ENCODE assay signal across 10 mouse cellular contexts in the genomic region with DNA sequence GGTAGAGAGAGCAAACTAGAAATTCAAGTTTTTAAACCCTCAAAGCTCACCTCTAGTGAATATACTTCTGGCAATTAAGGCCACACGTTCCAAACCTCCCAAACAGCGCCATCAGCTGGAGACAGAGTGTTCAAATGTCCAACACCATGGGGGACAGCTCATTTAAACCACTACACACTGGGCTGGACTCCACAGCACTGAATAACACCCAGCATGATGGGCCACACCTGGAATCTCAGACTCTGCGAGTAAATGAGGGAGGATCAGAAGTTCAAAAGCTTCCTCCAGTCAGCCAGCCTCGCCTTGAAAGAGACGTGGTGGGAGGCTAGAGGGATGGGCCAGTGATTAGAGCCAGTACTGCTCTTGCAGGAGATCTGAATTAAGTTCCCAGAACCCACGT. TPM values are rescaled to one million over a fixed set of nuclear protein-coding genes. Genes with fewer than 3 reads are reported as not detected.
DNase-seq lines count a peak whose midpoint lies in the region; ATAC-seq and TF ChIP-seq lines count a peak whose summit lies in the region.
"Had no signal": no experiment of that assay in that cellular context is flagged by ENCODE, and none has a peak within 500 bp of the region (broad histone marks: within the 10 kb centered on the region; RNA-seq: fewer than 3 reads in every experiment).

A gene (minus strand): TSS at position 126 of the 400 bp plus-strand sequence.

- 0 out of 2 replicates have a peak, but pooled peaks cover 3% of the 10 kb centered on the region for H3K4me1 ChIP-seq in liver, adult 2 months (ENCODE audit: control insufficient read depth, insufficient read depth, low read length)
- H3K4me1 ChIP-seq in liver, embryonic 12.5 days = peaks cover 23% of the 10 kb centered on the region

- H3K79me2 ChIP-seq in liver, adult 2 months (ENCODE audit: control insufficient read depth, insufficient read depth, low read length) = no peaks in the 10 kb centered on the region

- ATAC-seq in liver, embryonic 12.5 days = no peak
- ATAC-seq in inflammation-experienced regulatory T-cells, adult 6 months = no peak

- H3K9ac ChIP-seq in liver, adult 2 months (ENCODE audit: low read depth, low read length) = no peak within 1 kb of the TSS
- no peak within 1 kb of the TSS for H3K9ac ChIP-seq in liver, embryonic 12.5 days
- H3K9ac ChIP-seq: limb, embryonic 13.5 days had no signal

- WGBS in liver, adult 2 months = 67% methylated on average over 6 of the region's 6 CpGs
- WGBS in liver, embryonic 12.5 days (ENCODE audit: insufficient replicate concordance) = 47% methylated on average over 6 of the region's 6 CpGs

- H3K4me2 ChIP-seq in liver, embryonic 12.5 days = no peak within 1 kb of the TSS
- H3K4me2 ChIP-seq: limb, embryonic 13.5 days had no signal

- H3K27ac ChIP-seq in liver, adult 2 months (replicated peaks; ENCODE audit: insufficient read depth, low read depth, low read length) = no peak within 1 kb of the TSS
- H3K27ac ChIP-seq in liver, embryonic 12.5 days = no peak within 1 kb of the TSS
- H3K27ac ChIP-seq: gastrocnemius, adult 2 months; limb, embryonic 13.5 days had no signal

- TF ChIP-seq CTCF in liver, adult 2 months (IDR thresholded peaks at IDR 0.05; ENCODE audit: low read depth, low read length) = no peak

- no peaks in the 10 kb centered on the region for H3K36me3 ChIP-seq in liver, adult 2 months (ENCODE audit: control insufficient read depth, insufficient read depth, low read length)
- no peaks in the 10 kb centered on the region for H3K36me3 ChIP-seq in liver, embryonic 12.5 days
- H3K36me3 ChIP-seq: limb, embryonic 13.5 days had no signal

- no peak within 1 kb of the TSS for H3K4me3 ChIP-seq in liver, adult 2 months (ENCODE audit: insufficient read depth, low read depth, low read length)
- no peak within 1 kb of the TSS for H3K4me3 ChIP-seq in liver, embryonic 12.5 days
- H3K4me3 ChIP-seq: gastrocnemius, adult 2 months; limb, embryonic 13.5 days had no signal

- TF ChIP-seq POLR2A in liver, adult 2 months (IDR thresholded peaks at IDR 0.05; ENCODE audit: extremely low read depth, insufficient read depth, low read length) = no peak

- no peaks in the 10 kb centered on the region for H3K27me3 ChIP-seq in liver, adult 2 months (ENCODE audit: control insufficient read depth, insufficient read depth, low read length)
- 0 out of 2 replicates have a peak, but pooled peaks cover 4% of the 10 kb centered on the region for H3K27me3 ChIP-seq in liver, embryonic 12.5 days (replicated peaks)
- H3K27me3 ChIP-seq: limb, embryonic 13.5 days had no signal

- no peaks in the 10 kb centered on the region for H3K9me3 ChIP-seq in liver, embryonic 12.5 days (replicated peaks)
- H3K9me3 ChIP-seq: limb, embryonic 13.5 days had no signal

- DNase-seq in liver, adult 2 months (ENCODE audit: extremely low read depth, low read depth, low spot score) = no peak
- DNase-seq in ES-CJ7 (ENCODE audit: low read depth, low spot score) = peak; percentile 72
- peak; percentile 84 for DNase-seq in ZHBTc4 (ENCODE audit: low read depth, low spot score)
- no peak for DNase-seq in layer of hippocampus, adult 8-10 months (ENCODE audit: low spot score in 2 of 2)
- DNase-seq in right cerebral cortex, adult 18-20 months = no peak
- no peak for DNase-seq in B cell, adult 2 months
- DNase-seq: gastrocnemius, adult 2 months had no signal

RNA-seq across cellular contexts. Expression of the gene that starts here (rescaled TPM):
- 23.6 and 40.2 TPM in 2 replicates for total RNA-seq in liver, adult 2 months (2014; rRNA removed)
- polyA plus RNA-seq in liver, adult 2 months (2012; rRNA removed) = 24.0 and 34.6 TPM in 2 replicates
- polyA plus RNA-seq in liver, embryonic 12.5 days (2016; fragmentation: Nextera tagmentation; extraction: Ambion mirVana) = 3.5 and 3.9 TPM in 2 replicates
- polyA plus RNA-seq in inflammation-experienced regulatory T-cells, adult 6 months (2017; shearing (Covaris generic)) = 10 to 100 TPM; 26.6 to 36.5 (median 34.4) TPM
- total RNA-seq in layer of hippocampus, adult 8-10 months (2022) = 1 to 10 TPM; 4.7 to 8.9 (median 6.9) TPM

Comparison
In these comparisons a context has a peak if more than half of its experiments do, and no peak if none do; other contexts are left out.
1. DNase-seq: peak in ES-CJ7 (single experiment) and ZHBTc4 (single experiment); none in liver, adult 2 months (single experiment), layer of hippocampus, adult 8-10 months (0 of 2), right cerebral cortex, adult 18-20 months (single experiment) and B cell, adult 2 months (0 of 2).